Mouse (Mus musculus) layer of hippocampus, postnatal 25 days (tissue): ENCODE results near the gene Olfr156. TPM values are rescaled to one million over a fixed set of nuclear protein-coding genes. Genes with fewer than 3 reads are reported as not detected.
"Not testable (repeated sequence)": the region's sequence is repeated elsewhere in the genome, so short reads cannot be mapped to it uniquely, and the experiment has no call there.

Source experiments
- DNase-seq, 2 experiments: peaks; one replicate each; pipeline ENCODE4 v3.0.0; 2022; ENCODE audit warnings: mixed read lengths in 2 of 2, low spot score in 1 of 2; ENCODE audit errors: extremely low spot score in 1 of 2
- total RNA-seq, 2 experiments: library from RNA; stranded (reverse); gene quantifications; 2 replicates each; pipeline ENCODE4 v1.2.3; 2021

The Olfr156 gene
- total RNA-seq, result not detected

GRCm38 (mm10) chr4:43823845-43824337 is at the start of gene Olfr156:
TSS of gene Olfr156 (minus strand) at chr4:43823895.
- DNase-seq, result no peak

- DNase-seq, result no peak
Observed at GRCm38 (mm10) chr4:43869821-43870220, 46.1 kb upstream of the Olfr156 start.

GRCm38 (mm10) chr4:43863298-43863697 is 39.6 kb upstream of the Olfr156 start:
- DNase-seq, result no peak

- DNase-seq, result peak; percentile 50 to 78
Observed at GRCm38 (mm10) chr4:43860744-43861519, 37.2 kb upstream of the Olfr156 start.

GRCm38 (mm10) chr4:43859886-43860285 is 36.2 kb upstream of the Olfr156 start:
- no peak for DNase-seq

- no peak for DNase-seq
Observed at GRCm38 (mm10) chr4:43854101-43854500, 30.4 kb upstream of the Olfr156 start.

- no peak for DNase-seq
Observed at GRCm38 (mm10) chr4:43851265-43851664, 27.6 kb upstream of the Olfr156 start, which contains the start of gene Olfr155. TSS of gene Olfr155 (plus strand) at chr4:43851565.

GRCm38 (mm10) chr4:43840101-43840500 is 16.4 kb upstream of the Olfr156 start, which contains the start of gene Olfr157:
TSS of gene Olfr157 (minus strand) at chr4:43840201.
- no peak for DNase-seq

- no peak for DNase-seq
Observed at GRCm38 (mm10) chr4:43838326-43838725, 14.6 kb upstream of the Olfr156 start.

GRCm38 (mm10) chr4:43834749-43835148 is 11.1 kb upstream of the Olfr156 start:
- DNase-seq, result no peak

- no peak for DNase-seq
Observed at GRCm38 (mm10) chr4:43833752-43834151, 10.1 kb upstream of the Olfr156 start.

- no peak for DNase-seq
Observed at GRCm38 (mm10) chr4:43832031-43832430, 8.3 kb upstream of the Olfr156 start.

- DNase-seq, result no peak
Observed at GRCm38 (mm10) chr4:43828806-43829205, 5.1 kb upstream of the Olfr156 start.

GRCm38 (mm10) chr4:43822896-43823550 is 672 bp downstream of the Olfr156 start:
- DNase-seq, result no peak

GRCm38 (mm10) chr4:43798936-43799335 is 24.8 kb downstream of the Olfr156 start:
- no peak for DNase-seq

- not testable (repeated sequence) for DNase-seq
Observed at GRCm38 (mm10) chr4:43795844-43796243, 27.9 kb downstream of the Olfr156 start.

- no peak for DNase-seq
Observed at GRCm38 (mm10) chr4:43795296-43795695, 28.4 kb downstream of the Olfr156 start.

GRCm38 (mm10) chr4:43772304-43772703 is 51.4 kb downstream of the Olfr156 start:
- no peak for DNase-seq

- no peak for DNase-seq
Observed at GRCm38 (mm10) chr4:43771626-43772025, 52.1 kb downstream of the Olfr156 start.

GRCm38 (mm10) chr4:43770909-43771308 is 52.8 kb downstream of the Olfr156 start, which contains the start of gene Olfr159:
TSS of gene Olfr159 (minus strand) at chr4:43771009.
- no peak for DNase-seq
